ENCODE assay signal across 10 mouse cellular contexts in the genomic region with DNA sequence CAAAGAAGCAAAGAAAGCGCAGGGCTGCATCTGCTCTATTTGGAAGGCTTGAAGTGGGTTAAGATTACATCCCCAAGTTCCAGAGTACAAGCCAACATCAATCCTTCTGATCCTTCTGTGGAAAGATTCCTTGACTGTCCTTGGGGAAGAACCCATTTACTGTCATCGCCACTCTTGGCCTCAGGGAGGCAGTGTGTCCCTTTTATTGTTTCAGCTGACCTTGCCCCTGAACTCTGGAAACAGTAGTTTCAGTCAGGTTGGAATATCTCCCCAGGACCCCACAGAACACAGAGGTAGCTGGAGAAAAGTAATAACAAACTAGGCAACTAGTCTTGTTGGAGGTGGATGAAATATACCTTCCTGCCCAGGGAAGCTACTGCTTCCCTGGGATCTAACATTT. TPM values are rescaled to one million over a fixed set of nuclear protein-coding genes. Genes with fewer than 3 reads are reported as not detected.
DNase-seq lines count a peak whose midpoint lies in the region; ATAC-seq lines count a peak whose summit lies in the region.
"Had no signal": no experiment of that assay in that cellular context is flagged by ENCODE, and none has a peak within 500 bp of the region (broad histone marks: within the 10 kb centered on the region; RNA-seq: fewer than 3 reads in every experiment).

No protein-coding gene starts in this region.

- no peak overlapping the region for H3K9ac ChIP-seq in kidney, embryonic 14.5 days (ENCODE audit: low read depth, low read length)
- no peak overlapping the region for H3K9ac ChIP-seq in forebrain, embryonic 14.5 days (ENCODE audit: low read length)
- no peak overlapping the region for H3K9ac ChIP-seq in midbrain, embryonic 14.5 days (replicated peaks; ENCODE audit: low read length)
- H3K9ac ChIP-seq: limb, embryonic 15.5 days had no signal

- DNase-seq in kidney, adult 18-20 months: peak; percentile 43
- peak; percentile 64 for DNase-seq in CD4-positive, CD25-positive, alpha-beta regulatory T cell, adult 2 months (ENCODE audit: low read depth, low spot score)
- DNase-seq in R1 (ENCODE audit: low read depth, low spot score): peak; percentile 71
- peak; percentile 56 for DNase-seq in lung, postnatal 36 days
- DNase-seq in forebrain, embryonic 14.5 days (ENCODE audit: low spot score): no peak
- DNase-seq in midbrain, embryonic 14.5 days: no peak
- no peak for DNase-seq in adrenal gland, postnatal 4 days (ENCODE audit: low spot score in 2 of 2)

- H3K36me3 ChIP-seq in kidney, embryonic 14.5 days (ENCODE audit: control insufficient read depth, insufficient read depth, low read length): no peaks in the 10 kb centered on the region
- H3K36me3 ChIP-seq in forebrain, embryonic 14.5 days (ENCODE audit: control insufficient read depth, insufficient read depth, low read length): no peaks in the 10 kb centered on the region
- no peaks in the 10 kb centered on the region for H3K36me3 ChIP-seq in midbrain, embryonic 14.5 days (ENCODE audit: control insufficient read depth, insufficient read depth, low read length)
- H3K36me3 ChIP-seq: heart, embryonic 10.5 days; limb, embryonic 15.5 days had no signal

- no peaks in the 10 kb centered on the region for H3K9me3 ChIP-seq in kidney, embryonic 14.5 days (ENCODE audit: control insufficient read depth, low read length)
- H3K9me3 ChIP-seq in forebrain, embryonic 14.5 days (replicated peaks; ENCODE audit: control insufficient read depth, low read length): no peaks in the 10 kb centered on the region
- no peaks in the 10 kb centered on the region for H3K9me3 ChIP-seq in midbrain, embryonic 14.5 days (ENCODE audit: control insufficient read depth, low read length)
- H3K9me3 ChIP-seq: heart, embryonic 10.5 days; limb, embryonic 15.5 days had no signal

- H3K4me2 ChIP-seq in kidney, embryonic 14.5 days (replicated peaks; ENCODE audit: low read depth, low read length): no peak overlapping the region
- no peak overlapping the region for H3K4me2 ChIP-seq in forebrain, embryonic 14.5 days (ENCODE audit: low read length)
- H3K4me2 ChIP-seq in midbrain, embryonic 14.5 days (ENCODE audit: low read length): no peak overlapping the region
- H3K4me2 ChIP-seq: limb, embryonic 15.5 days had no signal

- 45% methylated on average over 2 of the region's 2 CpGs for WGBS in kidney, embryonic 14.5 days
- WGBS in forebrain, embryonic 14.5 days: 45% methylated on average over 2 of the region's 2 CpGs
- WGBS in midbrain, embryonic 14.5 days: 33% methylated on average over 2 of the region's 2 CpGs

- no peaks in the 10 kb centered on the region for H3K27me3 ChIP-seq in kidney, embryonic 14.5 days (ENCODE audit: control insufficient read depth, insufficient read depth, low read length)
- no peaks in the 10 kb centered on the region for H3K27me3 ChIP-seq in forebrain, embryonic 14.5 days (replicated peaks; ENCODE audit: control insufficient read depth, insufficient read depth, low read length)
- no peaks in the 10 kb centered on the region for H3K27me3 ChIP-seq in midbrain, embryonic 14.5 days (ENCODE audit: control insufficient read depth, insufficient read depth, low read length)
- H3K27me3 ChIP-seq: limb, embryonic 15.5 days had no signal

- no peak for ATAC-seq in kidney, embryonic 14.5 days (ENCODE audit: low FRiP score, low TSS enrichment)
- no peak for ATAC-seq in forebrain, embryonic 14.5 days
- no peak for ATAC-seq in midbrain, embryonic 14.5 days (ENCODE audit: low FRiP score, low TSS enrichment)

- no peak overlapping the region for H3K27ac ChIP-seq in kidney, embryonic 14.5 days (ENCODE audit: low read depth, low read length)
- H3K27ac ChIP-seq in forebrain, embryonic 14.5 days (ENCODE audit: low read depth, low read length): no peak overlapping the region
- H3K27ac ChIP-seq in midbrain, embryonic 14.5 days (replicated peaks; ENCODE audit: low read depth, low read length): no peak overlapping the region
- H3K27ac ChIP-seq: heart, embryonic 10.5 days; limb, embryonic 15.5 days had no signal

- H3K4me1 ChIP-seq in kidney, embryonic 14.5 days (ENCODE audit: control insufficient read depth, insufficient read depth, low read length): no peaks in the 10 kb centered on the region
- H3K4me1 ChIP-seq in forebrain, embryonic 14.5 days (ENCODE audit: control insufficient read depth, insufficient read depth, low read length): no peaks in the 10 kb centered on the region
- H3K4me1 ChIP-seq in midbrain, embryonic 14.5 days (ENCODE audit: control insufficient read depth, insufficient read depth, low read length): no peaks in the 10 kb centered on the region
- H3K4me1 ChIP-seq: heart, embryonic 10.5 days; limb, embryonic 15.5 days had no signal

- no peak overlapping the region for H3K4me3 ChIP-seq in kidney, embryonic 14.5 days (ENCODE audit: low read length)
- H3K4me3 ChIP-seq in forebrain, embryonic 14.5 days (ENCODE audit: low read depth, low read length): no peak overlapping the region
- no peak overlapping the region for H3K4me3 ChIP-seq in midbrain, embryonic 14.5 days (replicated peaks; ENCODE audit: low read depth, low read length)
- H3K4me3 ChIP-seq: heart, embryonic 10.5 days; limb, embryonic 15.5 days had no signal

RNA-seq across cellular contexts. Expression of a gene that starts 10.1 kb away (rescaled TPM):
- polyA plus RNA-seq in kidney, embryonic 14.5 days (2014; fragmentation: Nextera tagmentation; extraction: Ambion mirVana): 134 and 221 TPM in 2 replicates
- 84.8 and 89.1 TPM in 2 replicates for polyA plus RNA-seq in forebrain, embryonic 14.5 days (2014; fragmentation: Nextera tagmentation; extraction: Ambion mirVana)
- polyA plus RNA-seq in midbrain, embryonic 14.5 days (2014; fragmentation: Nextera tagmentation; extraction: Ambion mirVana): 34.9 and 63.8 TPM in 2 replicates
- total RNA-seq in adrenal gland, postnatal 4 days (2021): 100 to 1,000 TPM; 195 to 202 TPM

RNA-seq across cellular contexts. Expression of a gene that starts 18.9 kb away (rescaled TPM):
- 1.2 and 3.1 TPM in 2 replicates for polyA plus RNA-seq in kidney, embryonic 14.5 days (2014; fragmentation: Nextera tagmentation; extraction: Ambion mirVana)
- polyA plus RNA-seq in forebrain, embryonic 14.5 days (2014; fragmentation: Nextera tagmentation; extraction: Ambion mirVana): 2.0 and 2.7 TPM in 2 replicates
- 1.3 and 1.7 TPM in 2 replicates for polyA plus RNA-seq in midbrain, embryonic 14.5 days (2014; fragmentation: Nextera tagmentation; extraction: Ambion mirVana)
- total RNA-seq in adrenal gland, postnatal 4 days (2021): 1 to 10 TPM; 2.1 to 2.2 TPM

RNA-seq across cellular contexts. Expression of a gene that starts 19.0 kb away (rescaled TPM):
- polyA plus RNA-seq in kidney, embryonic 14.5 days (2014; fragmentation: Nextera tagmentation; extraction: Ambion mirVana): 53.8 and 59.2 TPM in 2 replicates
- polyA plus RNA-seq in forebrain, embryonic 14.5 days (2014; fragmentation: Nextera tagmentation; extraction: Ambion mirVana): 37.0 and 40.7 TPM in 2 replicates
- polyA plus RNA-seq in midbrain, embryonic 14.5 days (2014; fragmentation: Nextera tagmentation; extraction: Ambion mirVana): 35.5 and 36.1 TPM in 2 replicates
- 10 to 100 TPM; 44.0 to 45.6 TPM for total RNA-seq in adrenal gland, postnatal 4 days (2021)

RNA-seq across cellular contexts. Expression of a gene that starts 33.0 kb away (rescaled TPM):
- polyA plus RNA-seq in kidney, embryonic 14.5 days (2014; fragmentation: Nextera tagmentation; extraction: Ambion mirVana): 22.8 and 33.6 TPM in 2 replicates
- 24.9 and 30.5 TPM in 2 replicates for polyA plus RNA-seq in forebrain, embryonic 14.5 days (2014; fragmentation: Nextera tagmentation; extraction: Ambion mirVana)
- polyA plus RNA-seq in midbrain, embryonic 14.5 days (2014; fragmentation: Nextera tagmentation; extraction: Ambion mirVana): 17.0 and 20.5 TPM in 2 replicates
- 10 to 100 TPM; 28.5 to 29.6 TPM for total RNA-seq in adrenal gland, postnatal 4 days (2021)

RNA-seq across cellular contexts. Expression of a gene that starts 59.0 kb away (rescaled TPM):
- 13.5 and 19.2 TPM in 2 replicates for polyA plus RNA-seq in kidney, embryonic 14.5 days (2014; fragmentation: Nextera tagmentation; extraction: Ambion mirVana)
- polyA plus RNA-seq in forebrain, embryonic 14.5 days (2014; fragmentation: Nextera tagmentation; extraction: Ambion mirVana): 18.8 and 22.9 TPM in 2 replicates
- 18.5 and 20.5 TPM in 2 replicates for polyA plus RNA-seq in midbrain, embryonic 14.5 days (2014; fragmentation: Nextera tagmentation; extraction: Ambion mirVana)
- 10 to 100 TPM; 24.5 to 28.0 TPM for total RNA-seq in adrenal gland, postnatal 4 days (2021)

Comparison
In these comparisons a context has a peak if more than half of its experiments do, and no peak if none do; other contexts are left out.
1. DNase-seq: peak in kidney, adult 18-20 months (single experiment), CD4-positive, CD25-positive, alpha-beta regulatory T cell, adult 2 months (single experiment), R1 (single experiment) and lung, postnatal 36 days (single experiment); none in forebrain, embryonic 14.5 days (single experiment), midbrain, embryonic 14.5 days (single experiment) and adrenal gland, postnatal 4 days (0 of 2).